Mouse (Mus musculus) hindbrain, embryonic 11.5 days (tissue): ENCODE measurements around the gene Vstm4. TPM values are rescaled to one million over a fixed set of nuclear protein-coding genes. Genes with fewer than 3 reads are reported as not detected.

Source experiments
- ATAC-seq: fragments of 200-750 bp; cut with Nextera tagmentation; 2 replicates; pipeline ENCODE4 v1.8.0; 2017; ENCODE audit warnings: mild to moderate bottlenecking, moderate TSS enrichment, moderate library complexity; ENCODE audit not compliant: low FRiP score
- DNase-seq: peaks from one replicate; pipeline ENCODE4 v3.0.0-alpha.2; 2015; ENCODE audit warnings: low spot score
- H3K27ac ChIP-seq: fragments of 300-500 bp; sonication (generic); 2 replicates; pipeline ENCODE4 v1.5.1; 2014; ENCODE audit warnings: mild to moderate bottlenecking, low read depth, low read length
- H3K27me3 ChIP-seq: fragments of 300-500 bp; sonication (generic); 2 replicates; pipeline ENCODE4 v1.6.1; 2014; ENCODE audit warnings: mild to moderate bottlenecking, low read length, moderate library complexity, mixed read lengths; ENCODE audit not compliant: control insufficient read depth, insufficient read depth
- H3K36me3 ChIP-seq: fragments of 300-500 bp; sonication (generic); 2 replicates; pipeline ENCODE4 v1.6.1; 2014; ENCODE audit warnings: mild to moderate bottlenecking, low read length, moderate library complexity, mixed read lengths; ENCODE audit not compliant: control insufficient read depth, insufficient read depth
- H3K4me1 ChIP-seq: fragments of 300-500 bp; sonication (generic); replicated peaks from 2 replicates; pipeline ENCODE4 v1.6.1; 2014; ENCODE audit warnings: low read length, mixed read lengths; ENCODE audit not compliant: control insufficient read depth, insufficient read depth
- H3K4me2 ChIP-seq: fragments of 300-500 bp; sonication (generic); replicated peaks from 2 replicates; pipeline ENCODE4 v1.6.1; 2014; ENCODE audit warnings: mild to moderate bottlenecking, low read depth, low read length
- H3K4me3 ChIP-seq: fragments of 300-500 bp; sonication (generic); 2 replicates; pipeline ENCODE4 v1.5.1; 2014; ENCODE audit warnings: low read depth, low read length
- H3K9ac ChIP-seq: fragments of 300-500 bp; sonication (generic); 2 replicates; pipeline ENCODE4 v1.6.1; 2014; ENCODE audit warnings: low read depth, low read length
- H3K9me3 ChIP-seq: fragments of 300-500 bp; sonication (generic); 2 replicates; pipeline ENCODE4 v1.6.1; 2016; ENCODE audit warnings: low read length; ENCODE audit not compliant: control insufficient read depth
- WGBS: fragments of 180-500 bp; shearing (Covaris S2); extraction: QIAGEN DNeasy Blood & Tissue Kit; methylation state at CpG from one replicate; pipeline ENCODE4 v1.1.7; 2014; 5-methylcytosine and 5-hydroxymethylcytosine counted together
- polyA plus RNA-seq: library from polyadenylated mRNA; unstranded; fragments of >200 nt; fragmentation: Nextera tagmentation; extraction: Ambion mirVana; gene quantifications from 2 replicates; pipeline ENCODE4 v1.2.1, GENCODE M21; 2014

Gene Vstm4
- 3.3 and 4.3 TPM in 2 replicates for polyA plus RNA-seq

DNA sequence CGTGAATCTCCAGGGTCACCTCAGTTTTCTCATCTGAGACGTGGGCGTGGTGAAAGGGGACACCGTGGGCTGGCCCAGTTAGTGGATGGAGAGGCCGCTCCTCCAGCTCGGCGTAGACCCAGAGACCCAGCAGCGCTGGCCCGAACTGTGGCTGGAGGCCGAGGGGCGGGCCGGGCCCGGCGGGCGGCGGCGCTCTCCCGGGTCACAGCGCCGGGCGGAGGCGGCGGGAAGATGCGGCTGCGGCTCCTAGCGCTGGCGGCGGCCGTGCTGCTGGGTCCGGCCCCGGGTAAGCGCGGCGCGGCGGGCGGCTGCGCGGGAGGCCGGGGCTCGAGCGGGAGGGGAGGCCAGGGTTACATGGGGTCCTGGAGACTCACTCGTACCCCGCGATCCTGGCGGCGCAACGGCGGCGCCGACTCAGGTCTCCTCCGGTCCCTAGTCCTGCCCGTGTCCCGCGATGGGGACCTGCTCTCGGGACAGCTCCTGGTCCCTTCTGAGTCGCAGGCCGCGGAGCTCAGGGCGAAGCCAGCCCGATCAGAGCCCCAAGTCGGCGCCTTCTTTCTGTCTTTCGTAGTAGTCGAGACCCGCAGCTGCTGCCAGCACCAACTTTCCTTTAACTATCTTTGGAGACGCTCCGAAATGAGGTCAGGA lies at the start of gene Vstm4:
TSS of gene Vstm4 (plus strand) at position 76 of the 648 bp plus-strand sequence.
- H3K4me3 ChIP-seq: peak within 1 kb of the TSS; percentile 47
- peak within 1 kb of the TSS; percentile 79 for H3K9ac ChIP-seq
- ATAC-seq (peak; percentile 79), DNase-seq (peak; percentile 69)
- H3K36me3 ChIP-seq: no peaks in the 10 kb centered on the region
- peaks cover 2% of the 10 kb centered on the region; the same call in 1 of the 2 replicates for H3K27me3 ChIP-seq
- H3K27ac ChIP-seq: no peak within 1 kb of the TSS
- under 1% methylated on average over 64 of the region's 68 CpGs for WGBS
- H3K4me2 ChIP-seq: peak within 1 kb of the TSS; percentile 93
- H3K4me1 ChIP-seq: 0 out of 2 replicates have a peak, but pooled peaks cover 8% of the 10 kb centered on the region
- H3K9me3 ChIP-seq: no peaks in the 10 kb centered on the region

DNA sequence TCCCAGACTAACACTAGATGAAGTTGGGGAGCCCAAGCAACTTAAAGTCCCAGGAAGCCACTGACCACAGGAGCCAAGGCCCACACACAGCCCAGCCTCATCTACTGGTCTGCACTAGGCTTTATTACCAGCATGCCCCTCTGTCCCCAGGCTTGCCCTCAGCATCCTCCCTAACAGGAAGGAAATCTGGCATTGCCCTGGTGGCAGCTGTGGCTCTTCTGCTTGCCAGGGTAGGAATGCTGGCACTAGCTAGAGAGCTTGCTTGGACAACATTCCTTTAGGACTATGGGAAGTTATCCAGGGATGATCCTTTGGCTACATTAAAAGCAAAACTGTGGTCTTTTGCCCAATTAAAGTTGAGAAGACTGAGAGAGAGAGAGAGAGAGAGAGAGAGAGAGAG lies 46.4 kb upstream of the Vstm4 start:
- Histone ChIP-seq H3K4me1 (no peaks in the 10 kb centered on the region), H3K36me3 (no peaks in the 10 kb centered on the region), H3K9me3 (no peaks in the 10 kb centered on the region), H3K27me3 (no peaks in the 10 kb centered on the region), H3K27ac (no peak overlapping the region), H3K4me3 (no peak overlapping the region), H3K4me2 (no peak overlapping the region), H3K9ac (no peak overlapping the region)
- DNase-seq (no peak), ATAC-seq (no peak)

DNA sequence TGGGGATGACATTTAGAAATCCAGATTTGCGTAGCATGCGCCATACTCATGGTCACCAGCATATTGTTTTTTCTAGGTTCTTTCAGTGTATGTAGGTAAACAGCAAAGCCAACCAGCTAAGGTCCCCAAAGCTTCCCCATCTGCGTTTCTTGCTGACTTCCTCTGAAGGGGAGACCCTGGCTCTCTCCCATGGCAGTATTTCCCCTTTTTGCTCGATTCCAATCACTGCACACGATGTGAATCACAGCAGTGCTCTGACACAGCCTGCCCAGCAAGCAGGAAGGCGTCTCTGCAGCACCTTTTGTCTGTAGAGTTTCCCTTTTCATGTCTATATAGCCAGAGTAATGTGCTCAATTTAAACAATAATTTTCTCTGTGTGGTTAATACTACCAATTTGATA lies 44.1 kb upstream of the Vstm4 start:
- ATAC-seq: no peak
- Histone ChIP-seq H3K27me3 (no peaks in the 10 kb centered on the region), H3K9ac (no peak overlapping the region), H3K9me3 (no peaks in the 10 kb centered on the region), H3K4me1 (no peaks in the 10 kb centered on the region), H3K36me3 (no peaks in the 10 kb centered on the region), H3K27ac (no peak overlapping the region), H3K4me3 (no peak overlapping the region), H3K4me2 (no peak overlapping the region)
- 77% methylated on average over 6 of the region's 6 CpGs for WGBS
- DNase-seq: no peak

DNA sequence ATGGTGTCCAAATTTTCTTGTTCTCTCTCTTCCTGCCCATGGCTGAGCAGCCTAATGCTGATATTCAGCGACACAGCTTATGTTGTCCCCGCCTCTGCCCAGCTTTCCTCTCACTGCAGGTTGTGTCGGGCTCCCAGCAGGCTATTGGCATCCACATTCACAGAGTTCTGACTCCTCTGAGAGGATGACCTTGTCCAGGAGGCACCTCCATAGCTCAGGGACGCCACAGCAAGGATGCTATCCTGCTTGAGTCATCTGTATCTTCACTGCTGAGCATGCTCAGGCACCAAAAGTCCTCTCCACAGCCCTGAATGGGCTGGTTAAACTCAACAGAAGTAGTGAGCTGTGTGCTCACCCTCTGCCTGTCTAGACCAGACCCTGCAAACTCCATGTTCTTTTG lies 41.6 kb upstream of the Vstm4 start:
- DNase-seq (no peak), ATAC-seq (no peak)
- H3K4me2 ChIP-seq: no peak overlapping the region
- H3K4me3 ChIP-seq: no peak overlapping the region
- no peak overlapping the region for H3K27ac ChIP-seq
- no peaks in the 10 kb centered on the region for H3K4me1 ChIP-seq
- H3K36me3 ChIP-seq: no peaks in the 10 kb centered on the region
- H3K27me3 ChIP-seq: no peaks in the 10 kb centered on the region
- H3K9me3 ChIP-seq: no peaks in the 10 kb centered on the region
- 65% methylated on average over 4 of the region's 4 CpGs for WGBS
- no peak overlapping the region for H3K9ac ChIP-seq

DNA sequence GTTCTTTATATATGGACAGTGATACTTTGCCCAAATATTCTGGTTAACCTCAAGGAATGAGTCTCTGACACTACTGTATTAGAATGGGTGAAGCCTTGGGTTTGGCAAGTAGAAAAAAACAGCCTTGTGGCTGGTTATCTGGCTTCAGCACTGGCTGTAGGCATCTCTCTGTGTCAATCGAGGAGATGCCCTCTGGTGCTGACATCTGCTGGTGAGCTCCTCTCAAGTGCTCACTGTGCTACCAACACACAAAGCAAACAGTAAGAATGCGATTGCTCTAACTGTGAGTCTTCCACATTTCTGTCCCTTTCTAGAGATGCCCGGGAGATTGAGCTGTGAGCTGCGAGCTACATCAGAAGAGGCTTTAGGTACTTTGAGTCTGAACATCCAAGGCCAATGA lies 40.0 kb upstream of the Vstm4 start:
- Histone ChIP-seq H3K4me2 (no peak overlapping the region), H3K4me1 (no peaks in the 10 kb centered on the region), H3K36me3 (no peaks in the 10 kb centered on the region), H3K27me3 (no peaks in the 10 kb centered on the region), H3K4me3 (no peak overlapping the region), H3K27ac (no peak overlapping the region), H3K9me3 (no peaks in the 10 kb centered on the region), H3K9ac (no peak overlapping the region)
- DNase-seq (no peak), ATAC-seq (no peak)
- WGBS: 77% methylated on average over 4 of the region's 4 CpGs

DNA sequence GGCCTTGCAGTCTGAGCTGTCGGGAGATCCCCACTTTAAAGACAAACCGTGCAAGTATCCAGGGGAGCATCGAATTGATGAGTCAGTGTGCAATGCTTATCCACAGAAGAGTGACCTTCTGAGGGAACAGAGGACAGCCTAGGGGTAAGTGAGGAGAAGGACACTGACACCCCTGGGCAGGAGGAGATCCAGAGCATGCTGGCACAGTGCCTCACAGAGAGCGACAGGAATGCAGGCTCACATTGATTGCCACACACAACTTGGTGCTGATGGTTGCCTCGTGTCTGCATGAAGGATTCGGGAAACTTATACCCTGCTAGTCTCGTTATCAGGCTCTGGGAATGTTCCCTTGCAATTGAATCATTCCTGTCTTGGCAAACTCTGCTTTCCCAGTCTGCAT lies 39.3 kb upstream of the Vstm4 start:
- DNase-seq (no peak), ATAC-seq (no peak)
- 82% methylated on average over 7 of the region's 7 CpGs for WGBS
- H3K9ac ChIP-seq: no peak overlapping the region
- no peak overlapping the region for H3K4me3 ChIP-seq
- no peaks in the 10 kb centered on the region for H3K4me1 ChIP-seq
- no peak overlapping the region for H3K27ac ChIP-seq
- no peaks in the 10 kb centered on the region for H3K36me3 ChIP-seq
- no peaks in the 10 kb centered on the region for H3K9me3 ChIP-seq
- H3K27me3 ChIP-seq: no peaks in the 10 kb centered on the region
- no peak overlapping the region for H3K4me2 ChIP-seq

DNA sequence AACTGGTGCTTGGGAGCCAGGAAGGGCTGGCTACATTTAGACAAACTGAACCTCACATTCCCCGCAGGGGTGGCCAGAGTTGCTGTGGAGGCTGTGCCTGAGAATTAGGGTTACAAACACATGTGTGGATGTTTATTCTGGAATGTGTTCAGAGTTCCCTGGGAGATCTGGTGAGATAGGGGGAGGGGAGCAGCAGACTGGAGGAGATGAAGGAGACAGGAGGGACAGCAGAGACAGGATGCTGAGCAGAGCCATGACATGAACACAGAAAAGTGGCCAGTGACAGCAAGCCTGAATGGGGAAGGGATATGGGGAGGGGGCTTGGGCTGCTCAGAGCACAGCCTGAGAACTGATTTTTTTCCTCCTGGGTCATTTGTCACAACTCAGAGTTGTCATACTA lies 37.3 kb upstream of the Vstm4 start:
- ATAC-seq: no peak
- Histone ChIP-seq H3K4me2 (no peak overlapping the region), H3K9me3 (no peaks in the 10 kb centered on the region), H3K36me3 (no peaks in the 10 kb centered on the region), H3K4me3 (no peak overlapping the region), H3K27me3 (no peaks in the 10 kb centered on the region), H3K27ac (no peak overlapping the region), H3K9ac (no peak overlapping the region), H3K4me1 (no peaks in the 10 kb centered on the region)
- DNase-seq: no peak
- 81% methylated on average over 1 of the region's 1 CpGs for WGBS

DNA sequence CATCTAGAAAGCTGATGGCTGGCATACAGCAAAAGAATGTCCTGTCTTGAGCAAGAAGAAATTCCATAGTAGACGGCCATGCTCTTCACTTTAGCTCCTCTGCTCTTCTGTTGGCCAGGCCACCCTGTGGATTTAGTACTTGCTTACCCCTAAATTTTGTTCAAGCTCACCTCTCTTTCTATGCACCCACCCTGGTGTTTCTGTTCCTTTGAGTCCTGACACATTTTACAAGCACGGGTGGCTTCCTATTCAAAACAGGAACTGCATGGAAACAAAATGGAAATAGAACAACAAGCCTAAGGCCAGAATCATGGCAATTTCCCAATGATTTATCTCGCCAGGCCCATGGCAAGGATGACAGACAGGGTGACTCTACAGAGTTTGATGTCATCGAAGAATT lies 33.7 kb upstream of the Vstm4 start:
- 89% methylated on average over 4 of the region's 4 CpGs for WGBS
- Histone ChIP-seq H3K36me3 (no peaks in the 10 kb centered on the region), H3K27ac (no peak overlapping the region), H3K27me3 (no peaks in the 10 kb centered on the region), H3K9ac (no peak overlapping the region), H3K9me3 (no peaks in the 10 kb centered on the region), H3K4me3 (no peak overlapping the region), H3K4me1 (no peaks in the 10 kb centered on the region), H3K4me2 (no peak overlapping the region)
- no peak for DNase-seq
- no peak for ATAC-seq

DNA sequence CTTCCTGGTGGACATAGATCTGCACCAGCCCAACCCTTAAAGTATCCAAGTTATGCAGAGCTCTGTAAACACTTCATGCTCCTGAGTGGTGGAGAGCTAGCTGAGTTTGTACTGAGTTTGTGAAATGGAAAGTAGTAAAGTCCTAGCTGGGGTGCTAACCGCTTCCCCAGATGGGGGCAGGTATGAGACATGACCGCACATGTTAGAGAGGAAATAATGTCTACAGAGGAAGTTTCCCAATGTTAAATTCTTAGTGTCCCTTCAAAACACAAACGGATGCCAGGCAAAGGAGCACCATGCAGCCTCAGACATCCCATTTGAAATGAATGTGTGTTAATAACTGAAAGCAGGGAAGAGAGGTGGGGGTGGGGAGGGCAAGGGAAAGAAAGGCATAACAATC lies 32.7 kb upstream of the Vstm4 start:
- ATAC-seq: no peak

More for the DNA sequence above, 32.7 kb upstream of the Vstm4 start:
- Histone ChIP-seq H3K4me1 (no peaks in the 10 kb centered on the region), H3K9me3 (no peaks in the 10 kb centered on the region), H3K4me2 (no peak overlapping the region), H3K27ac (no peak overlapping the region), H3K36me3 (no peaks in the 10 kb centered on the region), H3K27me3 (no peaks in the 10 kb centered on the region), H3K4me3 (no peak overlapping the region), H3K9ac (no peak overlapping the region)
- DNase-seq: no peak
- 85% methylated on average over 3 of the region's 3 CpGs for WGBS
